Mouse (Mus musculus) heart, adult 2 months (tissue): Measurements from ENCODE around the gene Rimbp2. TPM values are rescaled to one million over a fixed set of nuclear protein-coding genes. Genes with fewer than 3 reads are reported as not detected.

Experiments
- DNase-seq, 2 experiments: peaks; one replicate each; pipeline ENCODE4 v3.0.0; 2021
- H3K27ac ChIP-seq: fragments of 200-600 bp; 2 replicates; pipeline ENCODE4 v1.8.1; 2022
- H3K27me3 ChIP-seq: fragments of 200-500 bp; 2 replicates; pipeline ENCODE4 v1.6.1; 2012; ENCODE audit warnings: mild to moderate bottlenecking, low read length, inconsistent platforms, mixed read lengths; ENCODE audit not compliant: control insufficient read depth, insufficient read depth
- H3K36me3 ChIP-seq: fragments of 200-500 bp; 2 replicates; pipeline ENCODE4 v1.6.1; 2012; ENCODE audit warnings: low read length, inconsistent platforms; ENCODE audit not compliant: control insufficient read depth, insufficient read depth
- H3K4me1 ChIP-seq: fragments of 200-500 bp; 2 replicates; pipeline ENCODE4 v1.6.1; 2011; ENCODE audit warnings: low read length; ENCODE audit not compliant: control insufficient read depth, insufficient read depth
- H3K4me3 ChIP-seq: fragments of 200-600 bp; 2 replicates; pipeline ENCODE4 v1.8.1; 2022
- H3K79me2 ChIP-seq: fragments of 200-500 bp; replicated peaks from 2 replicates; pipeline ENCODE4 v1.6.1; 2012; ENCODE audit warnings: mild to moderate bottlenecking, inconsistent platforms, low read length, moderate library complexity, mixed read lengths; ENCODE audit not compliant: control insufficient read depth, insufficient read depth
- H3K9ac ChIP-seq: fragments of 200-500 bp; 2 replicates; pipeline ENCODE4 v1.6.1; 2012; ENCODE audit warnings: low read depth, mild to moderate bottlenecking, control low read depth, inconsistent platforms, low read length, mixed read lengths
- CTCF ChIP-seq: fragments of 200-600 bp; IDR thresholded peaks from 2 replicates; pipeline ENCODE4 v1.8.1; 2022; ENCODE audit warnings: antibody characterized with exemption, mild to moderate bottlenecking, moderate library complexity
- EP300 ChIP-seq: fragments of 200-500 bp; IDR thresholded peaks from 2 replicates; pipeline ENCODE4 v1.6.1; 2011; ENCODE audit warnings: low read depth, low read length, control low read depth; ENCODE audit not compliant: insufficient read depth
- POLR2A ChIP-seq: fragments of 200-500 bp; IDR thresholded peaks from 2 replicates; pipeline ENCODE4 v1.6.1; 2011; ENCODE audit warnings: mild to moderate bottlenecking, low read depth, low read length, control low read depth; ENCODE audit not compliant: insufficient read depth
- whole genome bisulfite sequencing: fragments of 180-500 bp; shearing (Covaris S2); methylation state at CpG from one replicate; pipeline ENCODE4 v1.1.7; 2018; 5-methylcytosine and 5-hydroxymethylcytosine counted together
- intact Hi-C: fragments of 180-260 bp; cut with DNase I; formaldehyde crosslinking; loops from one replicate; pipeline ENCODE4 v1.15.1; 2025
- polyA plus RNA-seq: library from polyadenylated mRNA; depleted of rRNA; stranded (reverse); fragments of >200 nt; gene quantifications from 2 replicates; pipeline ENCODE4 v1.2.3, GENCODE M21; 2012
- total RNA-seq, 2 experiments: library from RNA; stranded (reverse); gene quantifications; 2 replicates each; pipeline ENCODE4 v1.2.3; 2021

Gene Rimbp2
- total and polyA plus RNA-seq, 3 experiments = 0.06 to 0.07 TPM; not detected in 1

- Histone ChIP-seq H3K9ac (no peak overlapping the region), H3K27ac (no peak overlapping the region), H3K4me3 (no peak overlapping the region), H3K27me3 (no peaks in the 10 kb centered on the region), H3K4me1 (no peaks in the 10 kb centered on the region), H3K36me3 (no peaks in the 10 kb centered on the region), H3K79me2 (no peaks in the 10 kb centered on the region)
- 9% methylated on average over 16 of the region's 16 CpGs for WGBS
- intact Hi-C loops = no loop called here
- TF ChIP-seq CTCF = no peak
- no peak for TF ChIP-seq EP300
- no peak for TF ChIP-seq POLR2A
- DNase-seq = no peak
Measured at GRCm38 (mm10) chr5:128877425-128878035, 75.8 kb downstream of the Rimbp2 start.

- intact Hi-C loops = no loop called here
- no peaks in the 10 kb centered on the region for H3K27me3 ChIP-seq
- H3K4me3 ChIP-seq = no peak overlapping the region
- no peaks in the 10 kb centered on the region for H3K4me1 ChIP-seq
- WGBS = 63% methylated on average over 3 of the region's 3 CpGs
- no peak for DNase-seq
- no peak overlapping the region for H3K27ac ChIP-seq
- H3K9ac ChIP-seq = no peak overlapping the region
- no peaks in the 10 kb centered on the region for H3K36me3 ChIP-seq
- H3K79me2 ChIP-seq = no peaks in the 10 kb centered on the region
- TF ChIP-seq CTCF = no peak
- no peak for TF ChIP-seq POLR2A
- TF ChIP-seq EP300 = no peak
Measured at GRCm38 (mm10) chr5:128871706-128872105, 81.6 kb downstream of the Rimbp2 start.

- intact Hi-C loops = no loop called here
- 77% methylated on average over 5 of the region's 5 CpGs for WGBS
- H3K27me3 ChIP-seq = no peaks in the 10 kb centered on the region
- DNase-seq = no peak
- H3K4me1 ChIP-seq = no peaks in the 10 kb centered on the region
- H3K36me3 ChIP-seq = no peaks in the 10 kb centered on the region
- no peak overlapping the region for H3K4me3 ChIP-seq
- H3K9ac ChIP-seq = no peak overlapping the region
- TF ChIP-seq EP300 (no peak), CTCF (no peak), POLR2A (no peak)
- no peak overlapping the region for H3K27ac ChIP-seq
- H3K79me2 ChIP-seq = no peaks in the 10 kb centered on the region
Measured at GRCm38 (mm10) chr5:128866811-128867210, 86.5 kb downstream of the Rimbp2 start.

- no peak for DNase-seq
- no peak overlapping the region for H3K27ac ChIP-seq
Measured at GRCm38 (mm10) chr5:128866291-128866690, 87.0 kb downstream of the Rimbp2 start.

GRCm38 (mm10) chr5:128863497-128863896 lies 89.8 kb downstream of the Rimbp2 start:
- 19% methylated on average over 6 of the region's 6 CpGs for WGBS
- no peak overlapping the region for H3K9ac ChIP-seq
- no peaks in the 10 kb centered on the region for H3K36me3 ChIP-seq
- no peaks in the 10 kb centered on the region for H3K27me3 ChIP-seq
- H3K27ac ChIP-seq = no peak overlapping the region
- no peaks in the 10 kb centered on the region for H3K79me2 ChIP-seq
- intact Hi-C loops = no loop called here
- H3K4me3 ChIP-seq = no peak overlapping the region
- DNase-seq = no peak
- no peaks in the 10 kb centered on the region for H3K4me1 ChIP-seq
- no peak for TF ChIP-seq EP300
- no peak for TF ChIP-seq CTCF
- TF ChIP-seq POLR2A = no peak

More at GRCm38 (mm10) chr5:128866291-128866690, 87.0 kb downstream of the Rimbp2 start:
- no peaks in the 10 kb centered on the region for H3K79me2 ChIP-seq
- H3K4me1 ChIP-seq = no peaks in the 10 kb centered on the region
- no peaks in the 10 kb centered on the region for H3K36me3 ChIP-seq
- H3K9ac ChIP-seq = no peak overlapping the region
- H3K27me3 ChIP-seq = no peaks in the 10 kb centered on the region
- intact Hi-C loops = no loop called here
- 67% methylated on average over 5 of the region's 5 CpGs for WGBS
- no peak for TF ChIP-seq POLR2A
- H3K4me3 ChIP-seq = no peak overlapping the region

- no peaks in the 10 kb centered on the region for H3K27me3 ChIP-seq
- no peaks in the 10 kb centered on the region for H3K4me1 ChIP-seq
- no peak overlapping the region for H3K9ac ChIP-seq
- no peak for DNase-seq
- 96% methylated on average over 3 of the region's 3 CpGs for WGBS
- no peaks in the 10 kb centered on the region for H3K79me2 ChIP-seq
- intact Hi-C loops = no loop called here
- H3K36me3 ChIP-seq = no peaks in the 10 kb centered on the region
- TF ChIP-seq CTCF (no peak), EP300 (no peak), POLR2A (no peak)
- no peak overlapping the region for H3K4me3 ChIP-seq
- H3K27ac ChIP-seq = no peak overlapping the region
Measured at GRCm38 (mm10) chr5:128860907-128861306, 92.4 kb downstream of the Rimbp2 start.
